Mouse (Mus musculus) testis, adult 2 months (tissue): Measurements from ENCODE around the gene Fto.

ENCODE experiments used
- CTCF ChIP-seq: fragments of 200-500 bp; IDR thresholded peaks from 2 replicates; pipeline ENCODE4 v1.5.1; 2012; ENCODE audit warnings: low read depth, mild to moderate bottlenecking, inconsistent platforms, low read length, moderate library complexity; ENCODE audit not compliant: control insufficient read depth, insufficient read depth, insufficient replicate concordance
- POLR2A ChIP-seq: fragments of 200-500 bp; IDR thresholded peaks from 2 replicates; pipeline ENCODE4 v1.6.1; 2012; ENCODE audit warnings: low read depth, mild to moderate bottlenecking, inconsistent platforms, low read length, moderate library complexity; ENCODE audit not compliant: control insufficient read depth

DNA sequence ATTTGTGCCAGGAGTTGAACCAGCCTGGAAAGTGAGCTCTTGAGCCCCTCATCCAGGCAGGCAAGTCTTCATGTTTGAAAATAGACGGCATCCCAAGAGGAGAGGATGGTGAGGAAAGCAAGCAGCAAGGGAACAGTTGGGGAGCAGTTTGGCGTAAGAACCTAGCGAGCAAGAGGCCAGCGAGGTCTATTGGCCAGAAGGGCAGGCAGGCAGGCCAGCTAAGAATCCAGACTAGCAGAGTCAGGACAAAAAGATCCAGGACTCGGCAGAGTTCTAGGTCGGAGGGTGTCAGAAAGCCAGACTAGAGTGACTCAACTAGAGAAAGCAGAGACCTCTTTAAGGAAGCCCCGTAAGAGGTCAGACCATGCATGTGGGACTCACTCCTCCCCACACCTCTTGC lies 327.1 kb downstream of the Fto start:
- TF ChIP-seq POLR2A (no peak), CTCF (no peak)
